Mouse (Mus musculus) C2C12 (cell line): ENCODE measurements around the gene Tmem139.

Source experiments
- CEBPB ChIP-seq: IDR thresholded peaks from one replicate; pipeline ENCODE4 v1.6.1; 2011; ENCODE audit warnings: low read depth, mild to moderate bottlenecking, control low read depth, moderate library complexity
- CTCF ChIP-seq: IDR thresholded peaks from one replicate; pipeline ENCODE4 v1.5.1; 2011; ENCODE audit not compliant: control insufficient read depth, insufficient read depth, insufficient read length
- FOSL1 ChIP-seq: IDR thresholded peaks from one replicate; pipeline ENCODE4 v1.8.0; 2011; ENCODE audit warnings: mild to moderate bottlenecking, low read length; ENCODE audit not compliant: poor library complexity, insufficient read depth, severe bottlenecking
- MAX ChIP-seq: IDR thresholded peaks from one replicate; pipeline ENCODE4 v1.6.1; 2011; ENCODE audit warnings: mild to moderate bottlenecking, control low read depth
- MYOG ChIP-seq: IDR thresholded peaks from one replicate; pipeline ENCODE4 v1.6.1; 2011; ENCODE audit not compliant: control insufficient read depth, insufficient read length; ENCODE audit errors: extremely low read depth
- USF1 ChIP-seq: IDR thresholded peaks from one replicate; pipeline ENCODE4 v1.6.1; 2011; ENCODE audit warnings: low read depth, mild to moderate bottlenecking, control low read depth, moderate library complexity

- no peak for TF ChIP-seq CTCF
- no peak for TF ChIP-seq MYOG
- TF ChIP-seq USF1 = no peak
- no peak for TF ChIP-seq FOSL1
- no peak for TF ChIP-seq MAX
- no peak for TF ChIP-seq CEBPB
Measured at GRCm38 (mm10) chr6:42282865-42283528, 21.2 kb downstream of the Tmem139 start.
